Mouse (Mus musculus): ENCODE results near the gene Pias4. TPM values are rescaled to one million over a fixed set of nuclear protein-coding genes. Genes with fewer than 3 reads are reported as not detected.
"Not testable (repeated sequence)": the region's sequence is repeated elsewhere in the genome, so short reads cannot be mapped to it uniquely, and the experiment has no call there.

Gene Pias4
- polyA plus RNA-seq, 1 experiment from 2014 or later = 62.1 TPM

DNA sequence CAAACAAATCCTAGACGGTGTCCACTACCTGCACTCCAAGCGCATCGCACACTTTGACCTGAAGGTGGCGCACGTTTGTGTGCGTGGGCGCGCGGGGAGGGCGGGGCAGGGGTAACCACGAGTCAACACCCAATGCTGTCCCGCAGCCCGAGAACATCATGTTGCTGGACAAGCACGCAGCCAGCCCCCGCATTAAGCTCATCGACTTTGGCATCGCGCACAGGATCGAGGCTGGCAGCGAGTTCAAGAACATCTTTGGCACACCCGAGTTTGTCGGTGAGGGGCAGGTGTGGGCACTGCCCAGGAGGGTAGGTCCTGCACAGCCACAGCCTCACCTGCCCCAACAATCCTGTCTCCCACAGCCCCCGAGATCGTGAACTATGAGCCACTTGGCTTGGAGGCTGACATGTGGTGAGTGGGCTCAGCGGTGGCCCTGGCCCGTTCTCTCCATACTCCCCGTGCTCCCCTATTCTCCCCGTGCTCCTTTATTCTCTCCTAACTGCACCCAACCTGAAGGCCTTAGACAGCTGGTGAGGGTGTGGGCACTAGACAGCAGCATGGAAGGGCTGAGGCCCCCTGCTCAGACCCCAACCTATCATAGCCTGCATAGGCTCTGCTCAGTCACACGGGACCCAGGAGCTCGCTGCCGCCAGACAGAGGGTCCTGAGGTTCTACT, 22.7 kb upstream of the Pias4 start:
- Histone ChIP-seq H3K4me3 (replicated peaks) (no peak overlapping the region), H3K27me3 (peaks cover 24% of the 10 kb centered on the region), H3K4me1 (replicated peaks) (peaks cover 25% of the 10 kb centered on the region), H3K4me2 (no peak overlapping the region), H3K9ac (replicated peaks) (no peak overlapping the region), H3K9me3 (no peaks in the 10 kb centered on the region), H3K36me3 (peaks cover 46% of the 10 kb centered on the region), H3K27ac (0 out of 2 replicates have a peak overlapping the region, but pooled peaks have one; percentile 3)
- 72% methylated on average over 31 of the region's 31 CpGs for WGBS
- no peak for ATAC-seq (ENCODE audit: insufficient number of reproducible peaks, insufficient read depth, low FRiP score, low TSS enrichment, low read depth)

DNA sequence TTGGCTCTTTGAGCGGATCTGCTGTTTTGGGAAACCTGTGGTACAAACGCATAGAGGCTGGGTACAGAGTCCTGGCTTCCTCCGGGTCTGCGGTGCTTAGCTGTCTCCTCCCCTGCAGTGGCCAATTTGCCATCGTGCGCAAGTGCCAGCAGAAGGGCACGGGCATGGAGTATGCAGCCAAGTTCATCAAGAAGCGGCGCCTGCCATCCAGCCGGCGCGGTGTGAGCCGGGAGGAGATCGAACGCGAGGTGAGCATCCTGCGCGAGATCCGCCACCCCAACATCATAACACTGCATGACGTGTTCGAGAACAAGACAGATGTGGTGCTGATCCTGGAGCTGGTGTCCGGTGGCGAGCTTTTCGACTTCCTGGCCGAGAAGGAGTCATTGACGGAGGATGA, 22.1 kb upstream of the Pias4 start:
- no peak overlapping the region for H3K9ac ChIP-seq (replicated peaks)
- WGBS = 79% methylated on average over 26 of the region's 26 CpGs
- no peak overlapping the region for H3K4me3 ChIP-seq (replicated peaks)
- peaks cover 52% of the 10 kb centered on the region for H3K36me3 ChIP-seq
- ATAC-seq (ENCODE audit: insufficient number of reproducible peaks, insufficient read depth, low FRiP score, low TSS enrichment, low read depth) = no peak
- peaks cover 28% of the 10 kb centered on the region for H3K4me1 ChIP-seq (replicated peaks)
- no peak overlapping the region for H3K4me2 ChIP-seq
- H3K9me3 ChIP-seq = no peaks in the 10 kb centered on the region
- no peak overlapping the region for H3K27ac ChIP-seq
- peaks cover 19% of the 10 kb centered on the region for H3K27me3 ChIP-seq

DNA sequence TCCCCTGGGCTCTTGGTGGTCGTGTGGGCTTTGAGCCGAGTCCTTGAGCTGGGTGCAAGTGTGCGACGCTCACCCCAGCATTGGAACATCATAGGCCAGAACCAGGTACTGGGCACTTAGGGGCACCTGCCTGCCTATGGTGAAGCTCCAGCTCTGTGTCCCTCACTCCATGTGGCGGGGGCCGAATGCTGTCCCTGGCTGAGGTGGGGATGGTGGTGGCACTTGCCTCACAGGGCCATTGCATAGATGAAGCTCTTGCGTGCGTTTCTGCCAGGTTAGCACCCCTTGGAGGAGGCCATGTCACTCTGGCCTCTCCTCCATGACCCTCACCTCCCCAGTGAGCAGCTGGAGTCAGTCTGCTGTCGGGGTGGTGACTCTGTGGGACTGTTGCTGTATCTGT, 19.4 kb upstream of the Pias4 start:
- Histone ChIP-seq H3K27ac (no peak overlapping the region), H3K27me3 (no peaks in the 10 kb centered on the region), H3K4me3 (replicated peaks) (no peak overlapping the region), H3K36me3 (peaks cover 66% of the 10 kb centered on the region), H3K4me1 (replicated peaks) (peaks cover 19% of the 10 kb centered on the region), H3K4me2 (no peak overlapping the region), H3K9ac (replicated peaks) (no peak overlapping the region), H3K9me3 (no peaks in the 10 kb centered on the region)
- WGBS = 95% methylated on average over 9 of the region's 9 CpGs
- ATAC-seq (ENCODE audit: insufficient number of reproducible peaks, insufficient read depth, low FRiP score, low TSS enrichment, low read depth) = no peak

DNA sequence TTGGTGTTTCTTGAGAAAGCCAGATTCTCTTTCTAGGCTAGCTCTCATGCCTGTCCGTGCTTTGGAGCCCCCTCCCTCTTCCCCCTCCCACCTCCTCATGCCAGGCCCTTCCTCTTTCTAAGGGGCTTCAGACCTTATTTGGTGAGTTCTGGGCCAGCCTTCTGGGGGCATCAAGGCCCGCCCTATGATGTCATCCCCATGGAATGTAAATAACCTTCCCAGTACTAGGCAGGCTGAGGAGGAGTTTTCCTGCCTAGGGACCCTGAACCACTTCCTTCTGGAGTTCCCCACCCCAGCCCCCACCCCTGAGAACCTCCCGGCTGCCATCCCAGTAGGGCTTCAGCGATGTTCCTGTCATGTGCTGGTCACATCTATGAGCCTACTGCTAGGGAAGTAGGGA, 17.0 kb upstream of the Pias4 start:
- ATAC-seq (ENCODE audit: insufficient number of reproducible peaks, insufficient read depth, low FRiP score, low TSS enrichment, low read depth) = no peak
- Histone ChIP-seq H3K36me3 (peaks cover 71% of the 10 kb centered on the region), H3K4me2 (no peak overlapping the region), H3K4me3 (replicated peaks) (no peak overlapping the region), H3K9ac (replicated peaks) (no peak overlapping the region), H3K27ac (peak overlapping the region; percentile 8; the same call in 1 of the 2 replicates), H3K9me3 (no peaks in the 10 kb centered on the region), H3K27me3 (no peaks in the 10 kb centered on the region), H3K4me1 (replicated peaks) (peaks cover 28% of the 10 kb centered on the region)
- 46% methylated on average over 4 of the region's 4 CpGs for WGBS

DNA sequence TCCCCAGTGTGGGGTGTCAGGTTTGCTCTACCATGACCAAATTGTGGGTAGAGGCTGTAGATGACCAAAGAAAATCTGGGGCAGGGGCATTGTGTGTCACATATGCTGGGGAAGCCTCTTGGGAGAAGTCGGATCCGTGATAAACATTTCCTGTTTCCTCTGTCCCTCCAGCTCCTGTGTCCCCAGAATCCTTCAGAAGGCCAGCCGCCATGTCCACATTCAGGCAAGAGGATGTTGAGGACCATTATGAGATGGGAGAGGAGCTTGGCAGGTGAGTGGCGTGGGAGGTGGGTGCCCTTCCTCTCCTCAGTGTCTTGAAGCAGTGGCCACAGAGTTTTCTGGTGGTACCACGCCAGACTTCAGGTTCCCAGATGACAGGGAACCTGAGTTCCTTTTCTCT, 16.1 kb upstream of the Pias4 start, which contains the start of gene 4930442H23Rik:
Gene 4930442H23Rik (minus strand): TSS at position 45 of the 400 bp plus-strand sequence.
- Histone ChIP-seq H3K9me3 (no peaks in the 10 kb centered on the region), H3K27me3 (no peaks in the 10 kb centered on the region), H3K4me1 (replicated peaks) (peaks cover 36% of the 10 kb centered on the region), H3K27ac (peak within 1 kb of the TSS; percentile 64), H3K36me3 (peaks cover 75% of the 10 kb centered on the region), H3K4me3 (replicated peaks) (peak within 1 kb of the TSS; percentile 72), H3K4me2 (peak within 1 kb of the TSS; percentile 68), H3K9ac (replicated peaks) (peak within 1 kb of the TSS; percentile 74)
- ATAC-seq (ENCODE audit: insufficient number of reproducible peaks, insufficient read depth, low FRiP score, low TSS enrichment, low read depth) = no peak
- 87% methylated on average over 5 of the region's 5 CpGs for WGBS

DNA sequence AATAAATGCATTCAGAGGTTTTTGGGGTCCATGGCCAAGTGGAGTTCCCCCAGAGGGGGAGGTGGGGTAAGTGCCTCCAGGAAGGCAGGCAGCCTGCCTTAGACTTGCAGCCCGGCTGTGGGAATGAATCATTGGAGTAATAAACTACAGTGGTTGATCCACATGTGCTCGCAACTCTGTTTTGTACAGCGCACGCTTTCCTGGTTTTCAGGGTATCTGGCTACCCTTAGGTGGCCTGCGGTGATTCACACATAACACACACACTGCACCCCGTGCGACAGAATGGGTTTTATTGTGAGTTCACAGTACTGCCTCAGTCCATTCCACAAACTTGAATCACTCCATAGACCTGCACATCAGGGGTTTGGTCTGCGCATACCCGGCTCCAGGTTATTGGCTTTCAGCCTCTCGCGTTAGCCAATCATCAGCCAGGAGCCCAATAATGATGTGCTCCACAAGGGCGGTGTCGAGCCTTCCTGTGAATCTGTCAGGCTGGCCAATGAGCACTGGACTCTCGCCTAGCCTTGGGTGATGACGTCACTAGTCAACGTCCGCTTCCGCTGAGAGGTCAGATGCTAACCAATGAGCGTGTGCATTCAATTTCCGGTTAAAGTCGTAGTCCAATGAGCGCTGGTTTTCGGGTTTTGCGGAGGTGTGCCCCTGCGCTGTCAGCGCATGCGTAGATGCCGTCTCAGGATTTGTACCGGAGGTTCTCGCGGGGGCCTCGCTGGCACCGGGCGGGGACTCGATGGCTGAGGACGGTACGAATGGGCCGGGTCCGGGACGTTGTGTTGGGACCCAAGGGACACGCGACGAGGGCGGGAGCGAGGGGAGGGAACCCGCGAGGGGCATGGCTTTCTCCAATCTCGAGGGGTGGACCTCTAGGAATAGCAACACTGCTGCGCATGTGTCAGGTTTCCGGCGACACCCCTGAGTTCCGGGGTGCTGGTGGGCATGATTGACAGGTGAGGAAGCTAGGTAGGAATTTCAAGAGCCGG, 14.9 kb upstream of the Pias4 start, which contains the start of gene Dapk3:
Gene Dapk3 (plus strand): TSS at position 670 of the 998 bp plus-strand sequence.
- H3K4me1 ChIP-seq (replicated peaks) = peaks cover 46% of the 10 kb centered on the region
- ATAC-seq (ENCODE audit: insufficient number of reproducible peaks, insufficient read depth, low FRiP score, low TSS enrichment, low read depth) = peak; percentile 93
- peaks cover 81% of the 10 kb centered on the region for H3K36me3 ChIP-seq
- H3K27me3 ChIP-seq = no peaks in the 10 kb centered on the region
- H3K4me2 ChIP-seq = peak within 1 kb of the TSS; percentile 68
- no peaks in the 10 kb centered on the region for H3K9me3 ChIP-seq
- peak within 1 kb of the TSS; percentile 64 for H3K27ac ChIP-seq
- H3K4me3 ChIP-seq (replicated peaks) = peak within 1 kb of the TSS; percentile 72
- WGBS = 4% methylated on average over 53 of the region's 53 CpGs
- H3K9ac ChIP-seq (replicated peaks) = peak within 1 kb of the TSS; percentile 74

DNA sequence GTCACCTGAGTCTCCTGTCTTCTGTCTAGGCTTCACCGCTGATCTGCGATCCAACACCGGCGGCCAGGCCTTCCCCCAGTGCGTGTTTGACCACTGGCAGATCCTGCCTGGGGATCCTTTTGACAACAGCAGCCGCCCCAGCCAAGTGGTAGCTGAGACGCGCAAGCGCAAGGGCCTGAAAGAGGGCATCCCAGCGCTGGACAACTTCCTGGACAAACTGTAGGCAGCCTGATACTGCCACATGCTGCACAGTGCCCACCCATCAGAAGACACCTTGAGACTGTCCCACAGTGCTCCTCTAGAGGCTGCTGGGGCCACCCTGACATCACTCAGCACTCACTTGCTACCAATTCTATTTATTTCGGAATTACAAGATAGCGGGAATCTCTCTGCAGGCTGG, 14.1 kb upstream of the Pias4 start:
- H3K4me2 ChIP-seq; H3K4me3 ChIP-seq (replicated peaks); H3K27me3 ChIP-seq; H3K9me3 ChIP-seq; H3K9ac ChIP-seq (replicated peaks); ATAC-seq (ENCODE audit: insufficient number of reproducible peaks, insufficient read depth, low FRiP score, low TSS enrichment, low read depth): not testable (repeated sequence)
- Histone ChIP-seq H3K36me3 (peaks cover 78% of the 10 kb centered on the region), H3K27ac (0 out of 2 replicates have a peak overlapping the region, but pooled peaks have one; percentile 45), H3K4me1 (replicated peaks) (peaks cover 51% of the 10 kb centered on the region)
- 83% methylated on average over 12 of the region's 12 CpGs for WGBS

DNA sequence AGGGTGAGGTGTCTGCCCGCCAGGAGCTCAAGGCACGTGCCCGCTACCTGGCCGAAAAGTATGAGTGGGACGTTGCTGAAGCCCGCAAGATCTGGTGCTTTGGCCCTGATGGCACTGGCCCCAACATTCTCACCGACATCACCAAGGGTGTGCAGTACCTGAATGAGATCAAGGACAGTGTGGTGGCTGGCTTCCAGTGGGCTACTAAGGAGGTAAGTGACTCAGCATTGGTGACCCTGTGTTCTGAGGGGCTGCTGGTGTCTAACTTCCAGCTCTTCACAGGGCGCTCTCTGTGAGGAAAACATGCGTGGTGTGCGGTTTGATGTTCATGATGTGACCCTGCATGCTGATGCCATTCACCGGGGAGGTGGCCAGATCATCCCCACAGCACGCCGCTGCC, 13.2 kb upstream of the Pias4 start:
- no peaks in the 10 kb centered on the region for H3K9me3 ChIP-seq
- no peak for ATAC-seq (ENCODE audit: insufficient number of reproducible peaks, insufficient read depth, low FRiP score, low TSS enrichment, low read depth)
- H3K4me2 ChIP-seq = no peak overlapping the region
- no peak overlapping the region for H3K9ac ChIP-seq (replicated peaks)
- no peaks in the 10 kb centered on the region for H3K27me3 ChIP-seq
- peaks cover 72% of the 10 kb centered on the region for H3K36me3 ChIP-seq
- peaks cover 51% of the 10 kb centered on the region for H3K4me1 ChIP-seq (replicated peaks)
- WGBS = 91% methylated on average over 13 of the region's 13 CpGs
- H3K4me3 ChIP-seq (replicated peaks) = no peak overlapping the region
- H3K27ac ChIP-seq = 0 out of 2 replicates have a peak overlapping the region, but pooled peaks have one; percentile 45

DNA sequence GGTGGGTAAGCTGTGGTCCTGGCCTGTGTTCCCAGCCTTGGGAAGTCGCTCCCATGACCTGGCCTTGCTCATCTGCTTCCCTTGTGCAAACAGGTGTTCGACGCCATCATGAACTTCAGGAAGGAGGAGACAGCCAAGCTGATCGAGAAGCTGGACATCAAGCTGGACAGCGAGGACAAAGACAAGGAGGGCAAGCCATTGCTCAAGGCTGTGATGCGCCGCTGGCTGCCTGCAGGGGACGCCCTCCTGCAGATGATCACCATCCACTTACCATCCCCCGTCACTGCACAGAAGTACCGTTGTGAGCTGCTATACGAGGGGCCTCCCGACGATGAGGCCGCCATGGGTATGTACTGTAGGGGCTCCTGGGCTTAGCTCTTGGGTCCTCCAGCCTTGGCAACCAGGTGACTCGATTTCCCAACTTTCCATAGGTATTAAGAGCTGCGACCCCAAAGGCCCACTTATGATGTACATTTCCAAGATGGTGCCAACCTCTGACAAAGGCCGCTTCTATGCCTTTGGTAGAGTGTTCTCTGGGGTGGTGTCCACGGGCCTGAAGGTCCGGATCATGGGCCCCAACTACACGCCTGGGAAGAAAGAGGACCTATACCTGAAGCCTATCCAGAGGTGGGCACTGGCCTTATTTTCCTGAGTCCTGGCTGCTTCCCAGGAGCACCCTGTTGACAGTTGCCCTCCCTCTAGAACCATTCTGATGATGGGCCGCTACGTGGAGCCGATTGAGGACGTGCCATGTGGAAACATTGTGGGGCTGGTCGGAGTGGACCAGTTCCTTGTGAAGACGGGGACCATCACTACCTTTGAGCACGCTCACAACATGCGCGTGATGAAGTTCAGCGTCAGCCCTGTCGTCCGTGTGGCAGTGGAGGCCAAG, 12.0 kb upstream of the Pias4 start:
- 0 out of 2 replicates have a peak overlapping the region, but pooled peaks have one; percentile 27 for H3K9ac ChIP-seq (replicated peaks)
- WGBS = 90% methylated on average over 32 of the region's 32 CpGs

DNA sequence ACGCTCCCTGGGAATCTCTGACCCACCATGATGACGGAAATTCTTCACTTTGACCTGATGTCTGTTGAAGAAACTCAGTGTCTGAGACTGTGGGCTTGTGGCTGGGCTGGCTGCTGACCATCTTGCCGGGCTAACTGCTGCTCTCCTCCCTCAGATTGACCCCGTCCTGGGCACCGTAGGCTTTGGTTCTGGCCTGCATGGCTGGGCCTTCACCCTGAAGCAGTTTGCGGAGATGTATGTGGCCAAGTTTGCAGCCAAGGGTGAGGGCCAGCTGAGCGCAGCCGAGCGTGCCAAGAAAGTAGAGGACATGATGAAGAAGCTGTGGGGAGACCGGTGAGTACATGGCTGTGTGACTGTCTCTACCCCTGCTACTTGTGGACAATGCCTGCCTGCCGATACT, 11.2 kb upstream of the Pias4 start:
- H3K27ac ChIP-seq = no peak overlapping the region
- H3K9me3 ChIP-seq = no peaks in the 10 kb centered on the region
- H3K27me3 ChIP-seq = no peaks in the 10 kb centered on the region
- peaks cover 54% of the 10 kb centered on the region for H3K36me3 ChIP-seq
- 0 out of 2 replicates have a peak overlapping the region, but pooled peaks have one; percentile 21 for H3K4me2 ChIP-seq
- peak overlapping the region; percentile 98; the same call in 1 of the 2 replicates for H3K4me3 ChIP-seq (replicated peaks)
- WGBS = 93% methylated on average over 11 of the region's 11 CpGs
- no peak for ATAC-seq (ENCODE audit: insufficient number of reproducible peaks, insufficient read depth, low FRiP score, low TSS enrichment, low read depth)
- peaks cover 55% of the 10 kb centered on the region for H3K4me1 ChIP-seq (replicated peaks)
- peak overlapping the region; percentile 27; the same call in 1 of the 2 replicates for H3K9ac ChIP-seq (replicated peaks)

More for the DNA sequence above, 12.0 kb upstream of the Pias4 start:
- Histone ChIP-seq H3K36me3 (peaks cover 62% of the 10 kb centered on the region), H3K9me3 (no peaks in the 10 kb centered on the region), H3K27me3 (no peaks in the 10 kb centered on the region), H3K27ac (no peak overlapping the region), H3K4me2 (no peak overlapping the region), H3K4me1 (replicated peaks) (peaks cover 52% of the 10 kb centered on the region), H3K4me3 (replicated peaks) (0 out of 2 replicates have a peak overlapping the region, but pooled peaks have one; percentile 8)
- ATAC-seq (ENCODE audit: insufficient number of reproducible peaks, insufficient read depth, low FRiP score, low TSS enrichment, low read depth) = no peak

All from limb, embryonic 12.5 days (tissue).